Mouse (Mus musculus) ES-Bruce4 (cell line): Measurements from ENCODE around the gene Hoxd8. TPM values are rescaled to one million over a fixed set of nuclear protein-coding genes. Genes with fewer than 3 reads are reported as not detected.

ENCODE experiments used
- H3K27ac ChIP-seq: 2 replicates; pipeline ENCODE4 v1.5.1; 2012; ENCODE audit warnings: low read length, inconsistent platforms; ENCODE audit not compliant: insufficient read depth
- H3K27me3 ChIP-seq: 2 replicates; pipeline ENCODE4 v1.6.1; 2012; ENCODE audit warnings: mild to moderate bottlenecking, low read length, inconsistent platforms; ENCODE audit not compliant: control insufficient read depth, poor library complexity, insufficient read depth, severe bottlenecking
- H3K36me3 ChIP-seq: 2 replicates; pipeline ENCODE4 v1.6.1; 2012; ENCODE audit warnings: inconsistent platforms, mild to moderate bottlenecking, low read length, moderate library complexity; ENCODE audit not compliant: control insufficient read depth, poor library complexity, insufficient read depth, severe bottlenecking
- H3K4me1 ChIP-seq: one replicate; pipeline ENCODE4 v1.8.1; 2011; ENCODE audit warnings: low read length; ENCODE audit not compliant: control insufficient read depth, insufficient read depth
- H3K4me3 ChIP-seq: 2 replicates; pipeline ENCODE4 v1.5.1; 2011; ENCODE audit warnings: low read depth, mild to moderate bottlenecking, low read length
- H3K9ac ChIP-seq: 2 replicates; pipeline ENCODE4 v1.6.1; 2012; ENCODE audit warnings: low read depth, mild to moderate bottlenecking, inconsistent platforms; ENCODE audit not compliant: poor library complexity, severe bottlenecking
- H3K9me3 ChIP-seq: replicated peaks from 2 replicates; pipeline ENCODE4 v1.6.1; 2012; ENCODE audit warnings: mild to moderate bottlenecking, low read length, inconsistent platforms; ENCODE audit not compliant: control insufficient read depth, poor library complexity, insufficient read depth, severe bottlenecking
- CTCF ChIP-seq: IDR thresholded peaks from one replicate; pipeline ENCODE4 v1.8.1; 2011; ENCODE audit warnings: low read depth, low read length
- EP300 ChIP-seq: IDR thresholded peaks from 2 replicates; pipeline ENCODE4 v1.6.1; 2011; ENCODE audit warnings: low read depth, low read length; ENCODE audit not compliant: insufficient read depth
- POLR2A ChIP-seq: IDR thresholded peaks from one replicate; pipeline ENCODE4 v1.8.1; 2011; ENCODE audit warnings: low read length; ENCODE audit not compliant: insufficient read depth
- polyA plus RNA-seq: library from polyadenylated mRNA; stranded (reverse); fragments of >200 nt; gene quantifications from 2 replicates; pipeline ENCODE4 v1.2.4, GENCODE M21; 2011; ENCODE audit warnings: low read depth; ENCODE audit not compliant: missing spikeins, insufficient read depth, insufficient read length

Hoxd8 gene
- polyA plus RNA-seq, 1 experiment = 2.1 TPM

- H3K27me3 ChIP-seq = peaks cover 39% of the 10 kb centered on the region
- no peak overlapping the region for H3K9ac ChIP-seq
- peak; percentile 54 for TF ChIP-seq CTCF
- TF ChIP-seq POLR2A = no peak
- TF ChIP-seq EP300 = no peak
- no peak overlapping the region for H3K27ac ChIP-seq
- no peaks in the 10 kb centered on the region for H3K4me1 ChIP-seq
- H3K9me3 ChIP-seq = no peaks in the 10 kb centered on the region
- H3K36me3 ChIP-seq = no peaks in the 10 kb centered on the region
- H3K4me3 ChIP-seq = peak overlapping the region; percentile 16; the same call in 1 of the 2 replicates
Observed at GRCm38 (mm10) chr2:74661685-74662084, 42.7 kb upstream of the Hoxd8 start.

DNA sequence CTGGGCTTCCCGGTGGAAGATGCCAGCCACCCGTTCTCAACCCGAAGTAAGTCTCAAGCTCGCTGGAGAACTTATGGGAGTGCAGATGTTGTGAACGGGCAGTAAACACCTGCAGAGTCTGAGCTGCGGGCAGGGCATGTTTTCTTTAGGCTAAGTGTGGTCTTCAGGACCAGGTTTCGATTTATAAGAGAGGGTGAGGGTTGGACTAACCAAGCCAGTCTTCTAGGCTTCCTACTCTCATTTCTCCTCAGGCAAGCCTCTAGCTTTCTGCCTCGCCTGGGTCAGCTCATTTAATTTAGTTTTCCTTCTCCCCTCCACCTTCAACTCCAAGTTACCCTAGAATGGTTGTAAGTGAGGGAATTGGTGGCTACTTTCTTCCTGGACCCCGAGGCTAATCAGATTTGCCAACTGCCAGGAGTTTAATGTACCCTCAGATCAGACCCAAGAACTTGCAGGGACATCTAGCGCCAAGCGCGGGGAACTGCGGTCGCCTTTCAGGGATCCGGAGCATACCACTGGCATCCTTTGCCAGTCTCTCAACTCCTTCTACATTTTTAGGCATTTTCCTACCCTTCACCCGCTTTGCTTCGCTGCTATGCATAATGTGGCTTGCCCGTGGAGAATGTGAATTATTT, 41.0 kb upstream of the Hoxd8 start:
- Histone ChIP-seq H3K36me3 (no peaks in the 10 kb centered on the region), H3K9me3 (no peaks in the 10 kb centered on the region), H3K9ac (no peak overlapping the region), H3K4me3 (no peak overlapping the region), H3K27me3 (peaks cover 39% of the 10 kb centered on the region), H3K27ac (no peak overlapping the region), H3K4me1 (no peaks in the 10 kb centered on the region)
- TF ChIP-seq POLR2A (no peak), CTCF (peak; percentile 74), EP300 (no peak)

GRCm38 (mm10) chr2:74666411-74666810, 38.0 kb upstream of the Hoxd8 start:
- no peaks in the 10 kb centered on the region for H3K4me1 ChIP-seq
- no peak overlapping the region for H3K9ac ChIP-seq
- H3K27ac ChIP-seq = no peak overlapping the region
- TF ChIP-seq POLR2A (no peak), CTCF (no peak), EP300 (no peak)
- H3K27me3 ChIP-seq = peaks cover 37% of the 10 kb centered on the region
- H3K4me3 ChIP-seq = no peak overlapping the region
- no peaks in the 10 kb centered on the region for H3K9me3 ChIP-seq
- no peaks in the 10 kb centered on the region for H3K36me3 ChIP-seq

GRCm38 (mm10) chr2:74667191-74667841, 37.1 kb upstream of the Hoxd8 start:
- Histone ChIP-seq H3K27me3 (peaks cover 43% of the 10 kb centered on the region), H3K9me3 (no peaks in the 10 kb centered on the region), H3K4me3 (no peak overlapping the region), H3K27ac (no peak overlapping the region), H3K4me1 (no peaks in the 10 kb centered on the region), H3K36me3 (no peaks in the 10 kb centered on the region), H3K9ac (no peak overlapping the region)
- no peak for TF ChIP-seq CTCF
- no peak for TF ChIP-seq EP300
- no peak for TF ChIP-seq POLR2A

DNA sequence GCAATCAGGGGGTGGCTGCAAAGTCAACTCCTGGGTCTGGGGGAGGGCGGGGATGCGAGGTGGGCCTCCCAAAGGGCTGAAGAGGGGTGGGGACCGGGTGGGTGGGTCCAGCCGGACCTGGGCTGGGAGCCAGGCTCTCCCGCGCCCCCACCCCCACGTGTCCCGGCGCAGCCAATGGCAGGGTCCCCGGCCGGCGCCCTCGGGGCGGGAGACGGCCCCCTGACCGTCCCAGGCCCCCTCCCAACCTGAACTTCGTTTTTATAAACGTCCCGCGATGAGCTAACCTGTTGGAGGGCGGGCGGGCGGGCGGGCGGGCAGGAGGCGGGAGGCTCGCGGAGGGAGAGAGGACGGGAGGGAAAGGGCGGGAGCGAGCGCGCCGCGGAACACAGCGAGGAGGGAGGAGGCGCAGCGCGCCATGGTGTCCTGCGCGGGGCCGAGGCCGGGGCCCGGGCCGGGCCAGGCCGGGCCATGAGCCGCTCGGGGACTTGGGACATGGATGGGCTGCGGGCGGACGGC, 36.5 kb upstream of the Hoxd8 start, which contains the start of gene Hoxd13:
Gene Hoxd13 (plus strand): TSS at position 469 of the 516 bp plus-strand sequence.
- H3K36me3 ChIP-seq = no peaks in the 10 kb centered on the region
- peaks cover 44% of the 10 kb centered on the region for H3K27me3 ChIP-seq
- no peaks in the 10 kb centered on the region for H3K9me3 ChIP-seq
- TF ChIP-seq CTCF (no peak), EP300 (no peak), POLR2A (no peak)
- H3K27ac ChIP-seq = no peak within 1 kb of the TSS
- H3K4me1 ChIP-seq = no peaks in the 10 kb centered on the region
- H3K4me3 ChIP-seq = peak within 1 kb of the TSS; percentile 45
- peak within 1 kb of the TSS; percentile 55 for H3K9ac ChIP-seq
